Mouse (Mus musculus) bone marrow macrophage, adult 2 months (primary cell): ENCODE measurements around the gene Nprl2.

Experiments used
- CTCF ChIP-seq: IDR thresholded peaks from 2 replicates; pipeline ENCODE4 v1.5.1; 2012; ENCODE audit warnings: low read depth, mild to moderate bottlenecking, low read length, moderate library complexity
- POLR2A ChIP-seq: IDR thresholded peaks from 2 replicates; pipeline ENCODE4 v1.6.1; 2012; ENCODE audit warnings: mild to moderate bottlenecking, low read depth, low read length, borderline replicate concordance

- no peak for TF ChIP-seq CTCF
- TF ChIP-seq POLR2A = no peak
Observed at GRCm38 (mm10) chr9:107582509-107583062, 40.6 kb downstream of the Nprl2 start.
